Mouse (Mus musculus): ENCODE results near the gene Ifnl2.

Gene Ifnl2

DNA sequence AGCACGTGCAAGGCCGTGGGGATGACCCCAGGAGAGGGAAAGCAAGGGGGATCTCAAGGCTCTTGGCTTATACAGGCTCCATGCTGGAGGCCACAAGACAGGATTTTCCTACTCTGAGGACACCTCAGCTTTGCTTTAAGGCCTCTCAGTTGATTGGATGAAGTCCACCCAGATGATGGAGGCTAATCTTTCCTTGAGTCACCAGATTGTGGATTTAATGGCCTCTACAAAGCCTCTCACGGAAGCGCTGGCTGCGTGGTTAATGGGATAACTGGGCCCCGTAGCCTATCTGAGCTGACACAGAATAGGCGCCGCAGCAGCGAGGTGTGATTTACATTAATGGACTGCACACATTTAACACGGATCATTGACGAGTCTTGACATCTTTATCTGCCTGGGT is 14.8 kb downstream of the Ifnl2 start:
- no peak for ATAC-seq (ENCODE audit: insufficient number of reproducible peaks, low FRiP score, low TSS enrichment)

DNA sequence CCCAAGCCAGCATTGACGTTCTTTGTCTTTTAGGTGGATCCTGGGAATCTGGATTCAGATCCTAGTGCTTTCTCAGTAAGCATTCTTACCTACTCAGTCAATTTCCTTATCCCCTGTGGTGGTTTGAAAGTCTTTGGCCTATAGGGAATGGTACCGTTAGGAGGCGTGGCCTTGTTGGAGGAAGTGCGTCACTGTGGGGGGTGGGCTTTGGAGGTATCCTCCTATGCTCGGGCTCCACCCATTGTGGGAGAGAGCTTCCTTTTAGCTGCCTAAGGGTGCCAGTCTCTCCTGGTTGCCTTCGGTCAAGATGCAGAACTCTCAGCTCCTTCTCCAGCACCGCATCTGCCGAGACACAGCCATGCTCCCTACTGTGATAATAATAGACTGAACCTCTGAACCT is 17.9 kb downstream of the Ifnl2 start:
- no peak for ATAC-seq (ENCODE audit: insufficient number of reproducible peaks, low FRiP score, low TSS enrichment)

DNA sequence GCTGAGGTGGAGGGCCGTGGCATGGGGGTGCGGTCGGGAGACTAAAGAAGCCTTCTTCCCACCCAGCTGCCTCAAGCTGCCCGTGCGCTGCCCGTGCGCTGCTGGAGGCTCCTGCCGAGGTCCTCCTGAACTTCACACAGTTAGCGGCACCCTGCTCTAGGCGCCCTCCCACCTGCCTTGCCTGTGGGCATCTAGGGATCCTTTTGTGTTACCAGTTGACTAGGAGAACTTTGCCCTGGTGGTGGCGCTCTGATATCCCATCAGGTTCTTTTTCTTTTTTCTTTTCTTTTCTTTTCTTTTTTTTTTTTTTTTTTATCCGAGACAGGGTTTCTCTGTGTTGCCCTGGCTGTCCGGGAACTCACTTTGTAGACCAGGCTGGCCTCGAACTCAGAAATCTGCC is 19.4 kb downstream of the Ifnl2 start:
- ATAC-seq (ENCODE audit: insufficient number of reproducible peaks, low FRiP score, low TSS enrichment) = no peak; the same call in 1 of the 2 replicates

DNA sequence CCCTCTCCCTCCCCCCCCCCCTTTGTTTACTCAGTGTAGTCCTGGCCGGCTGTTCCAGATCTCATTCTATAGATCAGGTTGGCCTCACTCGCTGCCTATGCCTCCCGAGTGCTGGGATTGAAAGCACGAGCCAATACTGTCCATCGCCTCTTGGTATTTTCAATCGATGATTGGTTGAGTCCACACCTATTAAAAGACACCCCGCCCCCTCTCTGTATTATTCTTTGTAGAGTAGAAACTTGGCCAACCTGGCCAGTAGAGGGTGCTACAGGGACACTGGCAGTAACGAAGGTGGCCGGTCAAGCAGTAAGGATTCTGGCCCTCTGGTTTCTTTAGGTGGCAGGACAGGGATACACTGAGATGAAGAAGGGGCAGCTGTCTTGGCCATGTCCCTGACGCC is 19.8 kb downstream of the Ifnl2 start:
- peak; percentile 81 for ATAC-seq (ENCODE audit: insufficient number of reproducible peaks, low FRiP score, low TSS enrichment)

DNA sequence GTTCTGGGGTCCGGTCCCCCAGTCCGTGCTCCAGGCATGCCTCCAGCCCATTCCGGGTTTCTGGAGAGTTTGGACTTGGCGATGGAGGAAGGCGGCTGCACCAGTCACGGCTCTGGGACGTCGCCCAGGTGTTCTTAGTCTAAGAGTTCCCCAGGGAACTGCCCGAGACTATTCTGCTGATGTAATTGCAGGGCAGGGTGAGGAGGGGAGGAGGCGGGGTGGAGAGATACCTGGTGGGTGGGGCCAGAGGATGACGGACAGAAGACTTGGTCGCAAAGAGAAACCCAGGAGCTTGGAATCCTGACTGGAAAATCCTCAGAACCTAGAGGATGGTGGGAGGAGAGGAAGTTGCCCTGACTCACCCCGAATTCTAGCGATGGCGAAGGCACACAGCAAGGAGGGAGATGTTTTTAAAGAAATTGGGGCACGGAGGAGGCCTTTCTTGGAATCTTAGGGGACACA is 22.2 kb downstream of the Ifnl2 start:
- no peak for ATAC-seq (ENCODE audit: insufficient number of reproducible peaks, low FRiP score, low TSS enrichment)

DNA sequence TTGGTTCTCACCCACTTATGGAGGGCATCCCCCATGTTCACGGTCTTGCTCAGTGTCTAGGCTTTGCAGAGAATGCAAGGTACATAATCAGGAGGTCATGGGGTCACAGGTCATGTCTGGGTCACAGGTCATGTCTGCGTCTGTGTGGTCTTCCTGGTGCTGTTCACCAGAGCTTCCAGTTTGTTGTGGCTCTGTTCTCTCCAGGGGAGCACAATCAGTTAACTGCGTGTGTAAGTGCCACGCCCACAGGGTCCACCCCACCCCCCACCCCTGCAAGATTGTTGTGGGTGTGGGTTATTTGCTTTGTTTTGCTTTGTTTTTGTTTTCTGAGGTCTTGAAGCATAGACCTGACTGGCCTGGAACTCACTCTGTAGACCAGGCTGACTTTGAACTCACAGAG is 26.1 kb downstream of the Ifnl2 start:
- ATAC-seq (ENCODE audit: insufficient number of reproducible peaks, low FRiP score, low TSS enrichment) = no peak

DNA sequence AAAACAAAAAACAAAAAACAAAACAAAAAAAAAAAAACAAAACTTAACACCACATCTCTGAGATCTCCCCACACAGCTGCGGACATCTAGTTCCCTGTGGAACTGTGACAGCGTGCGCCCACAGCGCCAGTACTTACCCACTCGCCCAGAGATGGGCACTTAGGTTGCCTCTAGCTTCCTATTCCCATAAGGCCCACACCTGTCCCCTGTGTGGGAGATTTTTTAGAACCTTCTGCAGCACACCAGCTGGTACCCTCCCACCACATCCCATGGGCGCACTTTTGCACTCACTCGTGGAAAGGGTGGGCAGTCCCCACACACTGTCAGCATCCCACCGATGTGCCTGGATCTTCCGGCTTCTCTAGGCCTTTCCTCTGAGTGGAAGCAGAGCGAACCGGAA is 27.4 kb downstream of the Ifnl2 start:
- no peak for ATAC-seq (ENCODE audit: insufficient number of reproducible peaks, low FRiP score, low TSS enrichment)

DNA sequence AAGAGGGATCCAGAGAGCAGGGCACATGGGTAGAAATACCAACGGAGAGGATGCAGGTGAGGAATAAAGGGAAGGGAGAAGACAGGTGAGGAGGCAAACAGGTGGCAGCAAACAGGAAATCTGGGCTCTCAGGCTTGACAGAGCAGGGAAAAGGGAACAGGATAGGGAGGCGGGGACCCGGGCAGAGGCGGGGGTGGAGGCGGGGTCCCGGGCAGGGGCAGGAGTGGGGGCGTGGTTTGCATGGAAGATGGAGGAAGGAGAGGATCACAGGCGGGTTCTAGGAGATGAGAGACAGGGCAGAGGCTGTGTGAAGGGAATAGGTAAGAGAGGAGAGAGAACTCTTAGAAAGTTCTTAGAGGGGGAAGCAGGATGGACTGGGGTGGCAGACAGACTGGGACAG is 31.4 kb downstream of the Ifnl2 start:
- ATAC-seq (ENCODE audit: insufficient number of reproducible peaks, low FRiP score, low TSS enrichment) = no peak

DNA sequence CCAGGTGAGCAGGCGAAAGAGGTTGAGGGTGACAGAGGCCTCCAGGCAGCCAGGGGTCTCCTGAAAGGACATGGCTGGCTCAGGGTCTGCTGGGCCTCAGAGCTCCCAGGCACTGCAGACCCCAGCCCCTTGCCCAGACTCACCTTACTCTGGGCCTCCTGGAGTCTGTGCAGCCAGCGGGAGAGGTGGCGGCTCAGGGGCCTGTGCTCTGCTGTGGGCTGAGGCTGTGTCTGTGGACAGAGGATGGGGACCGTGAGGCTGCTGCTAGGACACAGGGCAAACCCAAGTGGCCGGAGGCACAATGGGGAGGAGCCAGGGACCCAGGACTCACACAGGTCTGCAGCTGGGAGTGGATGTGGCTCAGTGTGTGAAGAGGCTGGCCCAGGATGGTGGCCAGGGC is 32.9 kb downstream of the Ifnl2 start:
- no peak for ATAC-seq (ENCODE audit: insufficient number of reproducible peaks, low FRiP score, low TSS enrichment)

DNA sequence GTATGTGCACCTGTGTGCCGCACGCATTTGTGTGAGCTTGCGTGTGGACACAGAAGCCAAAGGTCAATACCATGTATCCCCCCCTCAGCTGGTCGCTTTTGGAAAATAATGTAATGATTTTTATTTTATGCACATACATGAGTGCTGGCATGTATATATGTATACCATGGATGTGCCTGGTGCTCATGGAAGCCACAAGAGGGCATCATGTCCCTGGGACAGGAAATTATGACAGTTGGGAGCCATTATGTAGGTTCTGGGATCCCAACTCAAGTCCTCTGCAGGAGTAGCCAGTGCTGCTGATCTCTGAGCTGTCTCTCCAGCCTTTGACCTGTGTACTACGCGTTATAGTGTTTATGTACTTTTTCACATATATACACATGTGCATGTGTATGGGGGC is 34.1 kb downstream of the Ifnl2 start:
- no peak for ATAC-seq (ENCODE audit: insufficient number of reproducible peaks, low FRiP score, low TSS enrichment)

DNA sequence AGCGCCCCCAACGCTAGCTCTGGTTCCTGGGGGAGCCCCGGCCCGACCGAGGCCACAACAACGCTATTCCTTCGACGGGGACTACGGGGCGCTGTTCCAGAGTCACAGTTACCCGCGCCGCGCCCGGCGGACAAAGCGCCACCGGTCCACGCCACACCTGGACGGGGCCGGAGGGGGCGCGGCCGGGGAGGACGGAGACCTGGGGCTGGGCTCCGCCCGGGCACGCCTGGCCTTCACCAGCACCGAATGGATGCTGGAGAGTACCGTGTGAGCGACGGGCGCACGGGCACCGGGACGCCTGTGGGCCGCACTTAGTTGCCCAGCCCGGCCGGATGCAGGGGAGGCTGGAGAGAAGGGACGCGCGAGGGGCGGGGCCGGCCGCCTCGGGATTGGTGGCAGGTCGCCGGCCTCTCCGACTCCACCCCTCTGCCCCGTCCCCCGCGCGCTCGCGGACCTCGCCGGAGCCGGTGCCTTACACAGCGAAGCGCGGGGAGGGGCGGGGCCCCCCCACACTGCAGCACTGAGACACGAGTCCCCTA is 43.0 kb downstream of the Ifnl2 start:
- no peak for ATAC-seq (ENCODE audit: insufficient number of reproducible peaks, low FRiP score, low TSS enrichment)

DNA sequence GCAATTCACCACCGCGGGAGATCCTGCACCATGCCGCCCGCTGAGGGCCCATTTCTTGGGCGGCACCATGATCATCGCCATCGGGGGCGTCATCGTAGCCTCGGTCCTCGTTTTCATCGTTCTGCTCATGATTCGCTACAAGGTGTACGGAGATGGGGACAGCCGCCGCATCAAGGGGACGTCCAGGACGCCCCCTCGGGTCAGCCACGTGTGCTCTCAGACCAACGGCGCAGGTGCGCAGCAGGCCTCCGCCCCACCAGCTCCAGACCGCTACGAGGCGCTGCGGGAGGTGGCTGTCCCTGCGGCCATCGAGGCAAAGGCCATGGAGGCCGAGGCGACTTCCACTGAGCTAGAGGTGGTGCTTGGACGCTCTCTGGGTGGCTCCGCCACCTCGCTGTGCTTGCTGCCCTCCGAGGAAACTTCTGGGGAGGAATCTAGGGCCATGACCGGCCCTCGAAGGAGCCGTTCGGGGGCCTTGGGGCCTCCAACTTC is 43.5 kb downstream of the Ifnl2 start:
- ATAC-seq (ENCODE audit: insufficient number of reproducible peaks, low FRiP score, low TSS enrichment) = no peak

DNA sequence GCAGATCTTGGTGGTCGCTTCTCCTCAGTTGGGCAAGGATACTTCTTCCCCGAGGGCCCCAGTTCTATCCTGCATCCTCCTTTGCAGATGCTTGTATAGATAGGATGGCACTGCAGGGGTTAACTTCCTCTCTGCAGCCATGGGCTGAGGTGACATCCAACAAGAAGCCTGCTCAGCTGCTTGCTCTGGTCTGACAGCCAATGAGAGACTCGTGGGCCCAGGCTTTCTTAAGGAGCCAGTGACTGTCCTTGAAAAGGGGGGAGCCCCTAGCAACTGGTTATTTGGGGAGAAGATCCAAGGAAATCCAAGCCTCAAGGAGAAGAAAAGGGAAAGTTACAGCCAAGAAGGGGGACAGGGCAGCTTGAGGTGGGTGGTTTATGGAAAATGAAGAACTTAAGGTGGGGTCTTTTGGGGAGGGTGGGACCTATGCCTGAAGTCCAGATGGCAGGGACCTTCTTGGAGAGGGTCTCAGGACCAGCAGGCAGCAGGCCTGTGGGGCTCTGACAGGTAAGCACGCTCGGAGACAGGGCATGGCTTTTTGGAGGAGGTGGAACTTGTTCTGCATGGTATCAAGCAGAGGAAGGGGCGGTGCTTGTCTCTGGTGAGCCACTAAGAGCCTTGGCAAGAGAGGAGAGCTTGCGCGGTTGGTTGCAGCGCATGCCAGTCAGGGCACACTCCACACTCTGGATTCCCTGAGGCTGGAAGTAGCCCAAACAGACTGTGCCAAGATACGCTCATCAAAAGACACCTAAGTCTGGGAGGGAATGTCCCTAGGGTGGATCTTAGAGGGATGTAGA is 45.6 kb downstream of the Ifnl2 start:
- ATAC-seq (ENCODE audit: insufficient number of reproducible peaks, low FRiP score, low TSS enrichment) = peak; percentile 93

DNA sequence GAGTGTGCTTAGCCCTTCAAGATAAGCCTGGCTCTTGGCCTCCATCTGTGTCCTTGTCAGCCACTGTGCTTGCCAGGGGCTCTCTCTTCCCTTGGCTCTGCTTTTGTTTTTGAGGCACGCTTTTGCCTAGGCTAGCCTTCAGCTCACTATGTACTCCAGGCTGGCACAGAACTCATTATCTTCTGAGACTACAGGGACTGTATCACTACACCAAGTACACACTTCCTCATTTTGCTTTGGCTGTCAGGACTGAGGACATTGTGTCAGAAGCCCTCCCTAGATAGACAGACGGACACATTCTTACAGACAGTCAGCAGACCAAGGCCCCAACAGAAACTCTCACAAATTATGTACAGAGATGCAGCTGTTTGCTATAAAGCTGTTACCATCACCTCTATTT is 47.5 kb downstream of the Ifnl2 start:
- ATAC-seq (ENCODE audit: insufficient number of reproducible peaks, low FRiP score, low TSS enrichment) = no peak

DNA sequence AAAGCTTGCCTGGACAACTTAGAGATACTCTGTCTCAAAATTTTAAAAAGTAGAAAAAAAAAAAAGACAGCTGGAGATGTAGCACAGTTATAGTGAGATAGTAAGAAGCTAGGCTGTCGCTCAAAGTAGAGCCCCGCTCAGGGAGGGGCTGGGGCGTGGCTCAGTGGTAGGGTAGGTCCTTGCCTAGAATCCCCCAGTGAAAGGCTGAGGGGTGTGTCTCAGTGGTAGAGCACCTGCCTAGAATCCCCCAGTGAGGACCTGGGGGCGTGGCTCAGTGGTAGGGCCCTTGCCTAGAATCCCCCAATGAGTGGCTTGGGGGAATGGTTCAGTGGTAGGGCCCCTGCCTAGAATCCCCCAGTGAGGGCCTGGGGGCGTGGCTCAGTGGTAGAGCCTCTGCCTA is 49.9 kb downstream of the Ifnl2 start:
- ATAC-seq (ENCODE audit: insufficient number of reproducible peaks, low FRiP score, low TSS enrichment) = no peak

Measured in cerebellum, adult (tissue).